Mouse (Mus musculus): ENCODE measurements around the gene Kmt5b.

Gene Kmt5b

DNA sequence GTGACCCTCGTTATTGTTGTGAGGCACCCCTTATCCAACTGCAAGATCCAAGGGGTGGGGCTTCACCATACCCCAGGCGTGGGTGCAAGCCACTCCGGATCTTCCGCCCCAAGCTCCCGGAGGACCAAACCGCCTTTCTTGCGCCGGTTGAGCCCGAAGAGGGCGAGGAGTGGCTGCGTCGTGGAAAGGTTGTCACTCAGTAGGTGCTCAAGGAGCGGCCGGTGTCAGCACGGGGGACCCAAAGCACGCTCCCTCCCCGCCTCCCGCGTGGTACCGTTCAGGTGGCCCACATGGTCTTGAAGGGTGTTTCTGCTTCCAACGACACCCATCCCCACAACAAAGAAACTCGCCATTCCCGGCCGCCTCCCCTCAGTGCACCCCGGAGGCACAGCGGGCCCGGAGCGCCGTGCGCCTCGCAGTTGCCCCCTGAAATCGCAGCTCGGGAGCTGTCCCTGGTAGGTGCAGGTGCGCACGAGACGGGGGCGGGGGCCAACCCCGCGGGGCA, at the start of gene Kmt5b:
TSS of gene Kmt5b (plus strand) at position 146 of the 505 bp plus-strand sequence.
- peak; percentile 51 to 61 for DNase-seq (ENCODE audit: low spot score in 2 of 2)

DNA sequence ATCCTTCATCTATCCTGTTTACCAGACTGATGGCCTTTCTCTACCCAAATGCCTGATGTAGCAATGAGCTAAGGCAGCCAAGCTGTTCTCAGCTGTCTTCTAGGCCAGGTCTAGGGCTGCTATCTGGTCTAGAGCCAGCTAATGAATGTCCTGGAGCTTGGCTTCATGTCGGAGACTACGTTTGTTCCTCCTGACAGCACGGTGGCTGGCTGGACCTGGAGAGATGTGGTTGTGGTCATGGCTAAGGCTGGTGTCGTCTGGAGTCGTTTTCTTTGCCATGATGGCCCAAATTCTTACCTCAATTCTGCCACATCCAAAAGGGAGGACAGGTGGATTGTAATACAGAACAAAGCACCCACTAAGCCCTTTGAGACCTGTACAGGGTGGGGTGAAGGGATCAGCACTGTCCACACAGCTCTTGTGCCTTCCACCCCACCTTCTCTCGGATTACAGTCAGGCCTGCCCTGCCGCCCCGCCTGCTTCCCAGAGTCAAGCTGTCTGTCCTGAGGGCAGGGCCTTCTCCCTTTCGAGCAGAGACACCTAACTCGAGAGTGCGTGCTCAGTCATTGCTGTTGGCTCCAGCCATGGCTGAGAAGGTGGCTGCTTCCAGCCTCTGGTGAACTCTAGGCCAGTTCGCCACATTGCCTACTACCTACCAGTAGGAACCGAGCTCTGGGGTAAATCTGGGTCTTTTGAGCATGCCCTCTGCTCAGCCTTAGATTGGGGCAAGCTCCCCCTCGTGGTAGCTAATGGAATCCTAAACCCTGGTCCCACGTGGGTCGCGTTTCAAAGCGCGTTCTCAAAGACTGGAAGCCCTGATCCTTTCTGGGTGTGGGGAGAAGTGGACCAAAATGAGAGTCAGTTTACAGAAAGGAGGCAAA, 48.5 kb upstream of the Kmt5b start:
- peak; percentile 55 to 63 for DNase-seq (ENCODE audit: low spot score in 2 of 2)

GRCm38 (mm10) chr19:3719362-3719891, 47.8 kb upstream of the Kmt5b start:
- peak; percentile 39 to 43 for DNase-seq (ENCODE audit: low spot score in 2 of 2)

GRCm38 (mm10) chr19:3723170-3723569, 44.1 kb upstream of the Kmt5b start:
- DNase-seq (ENCODE audit: low spot score in 2 of 2): no peak

DNA sequence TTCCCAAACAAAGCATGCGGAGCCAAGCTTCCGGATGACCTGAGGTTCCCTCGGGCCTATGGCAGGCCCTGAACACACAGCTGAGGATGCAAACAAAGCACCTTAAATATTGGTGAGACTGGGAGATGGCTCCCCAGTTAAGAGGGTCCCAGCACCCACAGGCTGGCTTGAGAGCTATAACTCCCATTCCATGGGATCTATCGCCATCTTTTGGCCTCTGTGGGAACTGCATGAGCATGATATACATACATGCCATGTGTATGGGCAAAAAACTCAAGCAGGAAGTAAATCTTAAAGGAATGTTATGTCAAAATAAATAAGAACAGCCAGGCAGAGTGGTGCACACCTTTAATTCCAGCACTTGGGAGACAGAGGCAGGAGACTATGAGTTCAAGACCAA, 43.3 kb upstream of the Kmt5b start:
- no peak for DNase-seq (ENCODE audit: low spot score in 2 of 2)

GRCm38 (mm10) chr19:3724779-3725178, 42.4 kb upstream of the Kmt5b start:
- DNase-seq (ENCODE audit: low spot score in 2 of 2): peak in 1 of 2 experiments; percentile 27

GRCm38 (mm10) chr19:3728901-3729300, 38.3 kb upstream of the Kmt5b start:
- no peak for DNase-seq (ENCODE audit: low spot score in 2 of 2)

DNA sequence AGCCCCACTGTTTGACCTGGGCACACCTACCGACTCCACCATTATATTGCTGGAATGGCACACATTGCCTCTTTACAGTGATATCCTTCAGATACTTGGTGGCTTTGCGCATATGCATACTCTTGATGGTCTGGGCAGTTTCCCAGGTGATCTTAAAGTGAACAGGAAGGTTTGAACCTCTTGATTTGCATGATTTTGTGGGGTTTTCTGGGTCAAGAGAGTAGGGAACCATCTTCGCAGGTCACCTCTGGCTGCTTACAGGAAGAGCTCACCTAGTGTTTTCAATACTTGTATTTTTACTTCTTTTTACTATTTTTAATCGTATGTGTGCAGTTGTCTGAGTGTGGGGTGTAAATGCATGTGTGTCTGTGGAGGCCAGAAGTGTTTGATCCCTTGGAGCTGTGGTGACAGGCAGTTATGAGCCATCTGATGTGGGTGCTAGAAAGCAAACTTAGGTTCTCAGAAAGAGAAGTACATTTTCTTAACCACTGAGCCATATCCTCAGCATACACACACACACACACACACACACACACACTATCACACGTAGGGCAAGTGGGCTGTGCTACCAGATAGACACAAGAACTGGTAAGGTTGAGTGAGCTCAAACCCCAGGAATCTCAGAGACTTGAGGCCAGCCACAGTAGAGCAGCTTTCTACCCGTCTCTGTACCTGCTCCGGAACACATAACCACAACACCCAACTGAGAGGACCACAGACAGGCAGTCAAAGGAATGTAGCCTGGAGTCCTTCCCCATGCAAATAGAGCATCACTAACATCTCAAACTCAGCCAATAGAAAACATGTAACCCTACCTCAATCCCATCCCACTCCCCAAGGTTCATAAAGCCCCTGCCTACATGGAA, 36.2 kb upstream of the Kmt5b start:
- DNase-seq (ENCODE audit: low spot score in 2 of 2): no peak

GRCm38 (mm10) chr19:3736001-3736400, 31.2 kb upstream of the Kmt5b start:
- no peak for DNase-seq (ENCODE audit: low spot score in 2 of 2)

- no peak for DNase-seq (ENCODE audit: low spot score in 2 of 2)
Measured at GRCm38 (mm10) chr19:3739650-3740049, 27.6 kb upstream of the Kmt5b start.

GRCm38 (mm10) chr19:3742716-3743115, 24.5 kb upstream of the Kmt5b start:
- no peak for DNase-seq (ENCODE audit: low spot score in 2 of 2)

DNA sequence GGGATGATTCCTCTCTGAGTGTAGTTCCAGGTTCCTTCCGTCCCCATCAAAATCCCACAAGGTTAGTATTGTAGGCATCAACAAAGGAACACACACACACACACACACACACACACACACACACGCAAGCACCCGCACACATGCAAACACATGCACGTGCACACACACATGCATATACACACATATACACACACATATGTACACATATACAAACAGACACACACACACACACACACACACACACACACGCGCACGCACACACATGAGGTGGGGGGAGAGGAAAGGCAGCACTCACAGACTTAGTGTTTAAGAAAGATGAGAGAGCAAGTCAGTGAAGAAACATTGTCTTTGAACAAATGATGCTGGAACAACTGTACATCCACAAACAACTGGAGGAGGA, 23.9 kb upstream of the Kmt5b start:
- no peak for DNase-seq (ENCODE audit: low spot score in 2 of 2)

DNA sequence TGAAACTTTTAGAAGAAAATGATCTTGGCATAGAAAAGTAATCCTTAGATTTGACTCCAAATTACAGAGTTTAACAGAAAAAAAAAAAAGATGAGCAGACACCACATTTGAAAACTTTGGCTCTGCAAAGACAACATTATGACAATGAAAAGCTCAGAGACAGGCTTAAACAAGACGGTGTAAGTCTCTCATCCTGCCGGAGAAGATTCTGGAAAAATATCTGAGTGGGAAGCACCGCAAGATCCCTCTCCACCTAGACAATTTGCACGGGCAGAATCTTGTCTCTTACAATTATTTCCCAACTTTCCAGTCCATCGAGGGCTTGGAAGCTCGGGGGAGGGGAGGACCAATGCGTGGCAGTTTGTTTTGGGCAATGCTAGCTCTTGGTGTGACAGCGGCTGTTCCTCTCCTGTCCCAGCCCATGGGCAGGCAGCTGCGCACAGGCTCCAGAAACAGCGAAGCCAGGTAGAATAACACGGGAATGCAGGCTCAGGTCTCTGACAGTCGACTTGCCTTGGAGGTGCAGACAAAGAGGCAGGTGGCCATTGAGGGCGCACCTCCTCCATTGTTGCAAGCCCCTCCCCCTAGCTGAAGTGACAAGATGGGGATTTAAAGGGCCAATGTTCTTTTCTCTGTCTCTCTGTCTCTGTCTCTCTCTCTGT, 23.2 kb upstream of the Kmt5b start:
- peak; percentile 14 to 35 for DNase-seq (ENCODE audit: low spot score in 2 of 2)

DNA sequence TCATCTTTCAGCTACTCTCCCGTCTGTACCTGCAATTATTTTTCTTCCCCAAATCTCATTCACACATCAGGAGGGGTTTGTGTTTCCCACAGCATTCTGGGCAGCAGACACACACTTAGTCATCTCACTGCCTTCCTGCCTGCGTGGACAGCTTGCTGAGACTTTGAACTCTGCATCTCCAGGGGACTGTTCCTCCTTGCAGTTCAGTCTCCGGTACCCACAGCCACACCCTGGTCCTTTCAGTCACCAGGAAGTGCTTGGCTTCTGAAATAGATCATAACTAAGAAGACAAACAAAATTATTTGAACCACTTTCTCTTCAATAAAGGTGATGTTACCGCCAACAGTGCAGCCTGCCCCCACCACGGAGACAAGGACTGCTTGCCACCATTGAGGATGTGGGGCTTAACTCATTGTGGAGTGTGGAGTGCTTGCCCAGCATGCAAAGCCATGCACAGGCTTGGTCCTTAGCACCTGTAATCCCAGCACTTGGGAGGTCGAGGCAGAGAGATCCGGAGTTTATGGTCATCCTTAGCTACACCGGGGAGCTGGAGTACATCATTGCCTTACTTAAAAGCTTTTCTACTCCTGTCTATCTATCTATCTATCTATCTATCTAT, 14.5 kb upstream of the Kmt5b start:
- no peak for DNase-seq (ENCODE audit: low spot score in 2 of 2)

GRCm38 (mm10) chr19:3753240-3753633, 14.0 kb upstream of the Kmt5b start:
- no peak for DNase-seq (ENCODE audit: low spot score in 2 of 2)

- DNase-seq (ENCODE audit: low spot score in 2 of 2): no peak
Measured at GRCm38 (mm10) chr19:3753738-3754137, 13.5 kb upstream of the Kmt5b start.

- no peak for DNase-seq (ENCODE audit: low spot score in 2 of 2)
Measured at GRCm38 (mm10) chr19:3757861-3758260, 9.4 kb upstream of the Kmt5b start.

DNA sequence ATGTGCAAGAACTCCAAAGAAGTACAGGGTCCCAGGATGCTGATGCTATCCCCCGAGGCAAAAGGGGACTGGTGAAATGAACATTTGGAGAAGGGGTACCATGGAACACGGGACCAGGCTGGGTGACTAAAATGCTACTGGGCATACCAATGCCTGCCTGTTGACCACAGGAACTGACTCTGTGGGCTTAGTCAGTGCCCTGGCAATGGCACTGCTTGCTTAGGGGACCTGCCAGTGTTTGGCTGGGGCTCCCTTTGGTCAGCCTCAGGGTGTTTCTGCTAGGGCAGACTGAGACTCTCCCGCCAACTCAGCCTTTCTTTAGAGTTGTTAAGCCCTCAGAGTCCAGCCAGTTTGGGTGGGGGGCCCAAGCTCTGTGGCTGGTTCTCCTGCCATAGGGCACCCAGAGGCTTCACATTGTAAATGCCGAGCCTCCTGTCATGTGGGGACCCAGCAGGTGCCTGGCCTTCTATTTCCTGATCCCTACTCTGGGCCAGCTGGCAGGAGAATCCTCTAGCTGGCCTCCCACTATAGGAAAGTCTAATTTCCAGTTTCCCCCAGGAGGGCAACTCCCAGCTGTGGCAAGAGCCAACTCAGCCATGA, 1.9 kb upstream of the Kmt5b start:
- DNase-seq (ENCODE audit: low spot score in 2 of 2): no peak

GRCm38 (mm10) chr19:3766378-3766777, 843 bp upstream of the Kmt5b start:
- DNase-seq (ENCODE audit: low spot score in 2 of 2): no peak

DNA sequence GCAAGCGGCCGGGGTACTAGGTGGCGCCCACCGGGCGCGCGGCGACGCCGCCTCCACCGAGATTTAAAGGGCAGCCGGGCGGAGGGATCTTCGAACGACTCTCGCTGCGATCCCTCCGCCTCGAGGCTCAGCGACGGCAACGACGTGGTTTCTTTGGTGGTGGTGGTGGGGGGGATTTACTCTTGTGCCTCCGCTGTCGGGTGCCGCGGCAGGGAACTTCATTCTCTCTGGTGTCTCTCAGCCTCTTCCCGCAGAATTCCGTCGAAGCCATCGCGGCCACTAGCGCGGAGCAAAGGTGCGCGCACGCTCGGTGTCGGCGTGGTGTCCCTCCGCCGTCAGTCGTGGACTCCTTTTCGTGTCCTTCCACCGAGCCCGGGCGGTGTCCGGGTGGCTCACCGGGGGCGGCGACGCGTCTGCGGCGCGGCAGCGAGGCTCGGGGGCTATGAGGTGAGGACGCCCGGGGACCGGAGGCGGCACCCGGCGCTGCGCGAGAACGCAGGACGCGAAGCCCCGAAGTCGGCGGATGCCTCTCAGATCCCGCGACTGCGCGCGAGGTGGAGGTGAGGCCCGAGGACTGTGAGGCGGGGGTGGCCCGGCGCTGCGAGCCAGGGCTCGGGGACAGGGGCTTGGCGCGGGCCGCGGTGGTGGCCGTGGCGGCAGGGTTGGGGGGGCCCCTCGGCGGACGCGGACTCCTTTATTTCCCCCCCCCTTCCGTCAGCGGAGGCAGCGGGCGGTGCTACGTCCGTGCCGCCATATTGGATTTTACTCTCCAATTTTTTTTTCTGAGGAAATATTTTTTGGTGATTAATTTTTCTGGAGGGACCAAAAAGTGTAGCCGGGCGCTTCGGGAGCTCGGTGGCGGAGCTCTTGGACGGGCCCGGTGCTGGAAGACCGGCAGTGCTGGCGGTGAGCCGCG, 818 bp downstream of the Kmt5b start:
- DNase-seq (ENCODE audit: low spot score in 2 of 2): peak; percentile 62 to 69

Measured in right cerebral cortex, postnatal 36 days (tissue).